Mouse (Mus musculus): Measurements from ENCODE around the gene Nfkbil1. TPM values are rescaled to one million over a fixed set of nuclear protein-coding genes. Genes with fewer than 3 reads are reported as not detected.
A peak's percentile ranks its signal among the peaks of the same experiment; 100 is the strongest.

The Nfkbil1 gene
- polyA plus RNA-seq, 1 experiment: 15.7 TPM

GRCm38 (mm10) chr17:35254241-35255098, 18.9 kb upstream of the Nfkbil1 start:
- no peak for DNase-seq (ENCODE audit: low read depth)

GRCm38 (mm10) chr17:35253293-35254093, 17.9 kb upstream of the Nfkbil1 start:
- no peak for DNase-seq (ENCODE audit: low read depth)

GRCm38 (mm10) chr17:35252619-35253292, 17.2 kb upstream of the Nfkbil1 start:
- no peak for DNase-seq (ENCODE audit: low read depth)

GRCm38 (mm10) chr17:35251981-35252380, 16.4 kb upstream of the Nfkbil1 start:
- no peak for DNase-seq (ENCODE audit: low read depth)

- no peak for DNase-seq (ENCODE audit: low read depth)
Measured at GRCm38 (mm10) chr17:35251162-35251719, 15.6 kb upstream of the Nfkbil1 start.

- DNase-seq (ENCODE audit: low read depth): no peak
Measured at GRCm38 (mm10) chr17:35250348-35251120, 14.9 kb upstream of the Nfkbil1 start.

GRCm38 (mm10) chr17:35249451-35250197, 14.0 kb upstream of the Nfkbil1 start:
- no peak for DNase-seq (ENCODE audit: low read depth)

- DNase-seq (ENCODE audit: low read depth): no peak
Measured at GRCm38 (mm10) chr17:35248986-35249385, 13.4 kb upstream of the Nfkbil1 start.

- DNase-seq (ENCODE audit: low read depth): no peak
Measured at GRCm38 (mm10) chr17:35247144-35247543, 11.6 kb upstream of the Nfkbil1 start.

- DNase-seq (ENCODE audit: low read depth): no peak
Measured at GRCm38 (mm10) chr17:35245731-35246623, 10.4 kb upstream of the Nfkbil1 start.

- no peak for DNase-seq (ENCODE audit: low read depth)
Measured at GRCm38 (mm10) chr17:35244999-35245398, 9.4 kb upstream of the Nfkbil1 start.

GRCm38 (mm10) chr17:35243086-35243485, 7.5 kb upstream of the Nfkbil1 start:
- DNase-seq (ENCODE audit: low read depth): no peak

- DNase-seq (ENCODE audit: low read depth): no peak
Measured at GRCm38 (mm10) chr17:35242015-35242941, 6.7 kb upstream of the Nfkbil1 start.

GRCm38 (mm10) chr17:35241305-35242014, 5.9 kb upstream of the Nfkbil1 start, which contains the start of gene Ddx39b:
Gene Ddx39b, plus strand, starts transcription at chr17:35241746.
- DNase-seq (ENCODE audit: low read depth): peak; percentile 70

GRCm38 (mm10) chr17:35240384-35241304, 5.1 kb upstream of the Nfkbil1 start:
- no peak for DNase-seq (ENCODE audit: low read depth)

GRCm38 (mm10) chr17:35239700-35240099, 4.1 kb upstream of the Nfkbil1 start:
- DNase-seq (ENCODE audit: low read depth): no peak

Data from gonadal fat pad, adult 2 months (tissue).